Mouse (Mus musculus) gastrocnemius, postnatal 10 days (tissue): Measurements from ENCODE around the gene Hnrnph2. TPM values are rescaled to one million over a fixed set of nuclear protein-coding genes. Genes with fewer than 3 reads are reported as not detected.

Experiments used
- DNase-seq: peaks from one replicate; pipeline ENCODE4 v3.0.0; 2021; ENCODE audit warnings: mixed read lengths
- long read RNA-seq, 2 experiments: library from polyadenylated mRNA; stranded (forward); transcript quantifications; one replicate each; pipeline ENCODE4 v2.0.0; 2021
- total RNA-seq, 2 experiments: library from RNA; stranded (reverse); gene quantifications; 2 replicates each; pipeline ENCODE4 v1.2.3; 2021

Hnrnph2 gene
- 10 to 100 TPM; 59.1 to 65.2 TPM for total RNA-seq
- long read RNA-seq, experiment 1, transcript Hnrnph2-203 (3 exons, 2,426 nt): minor isoform, 42 of 95 reads
- long read RNA-seq, experiment 1, transcript Hnrnph2-202 (4 exons, 2,364 nt): major isoform, 45 of 95 reads
- long read RNA-seq, experiment 1, partial matches to known transcripts: 6 of 95 reads
- long read RNA-seq, experiment 1, other reads (novel, unspliced or antisense): 1 of 95 reads
- long read RNA-seq, experiment 2, transcript Hnrnph2-202 (4 exons, 2,364 nt): major isoform, 48 of 78 reads
- long read RNA-seq, experiment 2, transcript Hnrnph2-203 (3 exons, 2,426 nt): minor isoform, 29 of 78 reads
- long read RNA-seq, experiment 2, partial matches to known transcripts: 0 of 78 reads
- long read RNA-seq, experiment 2, other reads (novel, unspliced or antisense): 1 of 78 reads

DNA sequence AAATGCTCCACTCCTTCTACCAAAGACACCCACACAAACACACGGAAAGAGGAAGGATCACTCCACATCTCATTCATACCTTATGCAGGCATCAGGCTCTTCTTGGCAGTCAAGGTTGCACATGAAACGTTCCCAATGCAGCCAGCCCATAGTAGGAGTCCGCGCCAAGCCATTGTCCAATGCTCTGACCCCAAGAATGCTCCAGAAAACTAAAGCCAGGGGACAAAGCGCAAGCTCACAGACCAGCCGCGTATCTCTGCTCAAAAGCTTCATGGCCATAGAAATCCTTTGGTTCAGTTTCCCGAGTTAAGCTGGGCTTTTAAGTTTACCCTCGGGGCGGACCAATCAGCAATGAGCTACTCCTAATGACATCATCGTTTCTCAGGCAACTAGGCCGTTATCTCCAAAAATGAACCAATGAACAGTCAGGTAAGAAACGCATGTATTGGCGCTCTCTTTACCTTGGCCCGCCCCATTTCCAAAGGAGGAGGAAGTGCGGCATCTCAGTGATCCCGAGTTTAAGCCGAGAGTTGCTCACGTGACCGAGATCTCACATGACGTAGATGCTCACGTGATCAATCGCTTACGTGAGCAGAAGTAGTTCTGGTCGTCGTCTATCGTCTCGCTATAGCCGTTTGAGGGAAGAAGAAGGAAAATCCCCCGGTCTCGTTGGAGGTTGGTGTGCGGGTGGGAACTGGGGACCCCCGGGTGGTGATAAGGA lies at the start of gene Hnrnph2, which contains the start of gene Gla:
TSS of gene Hnrnph2 (plus strand) at position 521 of the 721 bp plus-strand sequence.
TSS of gene Gla (minus strand) at position 467 of the 721 bp plus-strand sequence.
- peak; percentile 77 for DNase-seq

DNA sequence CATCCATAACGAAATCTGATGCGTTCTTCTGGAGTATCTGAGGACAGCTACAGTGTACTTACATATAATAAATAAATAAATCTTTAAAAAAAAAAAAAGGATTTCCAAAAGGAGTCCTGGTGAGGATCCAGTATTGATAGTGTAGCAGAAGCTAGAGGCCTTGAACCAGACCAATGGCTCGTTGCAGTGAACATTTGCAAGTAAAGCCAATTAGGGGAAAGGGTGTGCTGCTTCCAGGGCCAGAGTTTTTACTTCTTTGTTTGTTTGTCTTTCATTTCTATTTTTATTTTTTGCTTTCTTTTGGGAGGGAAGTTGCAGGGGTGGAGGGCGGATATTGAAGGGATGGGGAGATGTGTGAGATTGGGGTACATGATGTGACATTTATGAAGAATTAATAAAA lies 47.7 kb upstream of the Hnrnph2 start:
- DNase-seq: no peak

DNA sequence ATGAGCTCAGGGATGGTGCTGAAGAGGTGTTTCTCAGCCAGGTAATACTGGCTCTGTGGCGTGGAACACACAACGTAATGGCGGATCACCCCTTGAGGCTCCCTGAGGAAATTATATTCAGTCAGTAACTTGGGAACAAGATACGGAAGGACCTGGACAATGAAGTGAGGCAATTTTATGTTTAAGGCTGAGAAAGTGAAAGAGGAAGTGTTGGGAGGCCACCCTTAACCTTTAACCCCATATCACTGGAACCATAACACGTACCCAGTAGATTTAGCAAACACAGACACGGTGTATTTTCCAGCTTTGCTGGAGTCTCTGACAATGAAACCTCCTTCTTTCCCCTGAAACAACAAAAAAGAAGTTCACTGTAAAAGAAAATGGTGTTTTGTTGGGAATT lies 46.6 kb upstream of the Hnrnph2 start:
- DNase-seq: no peak

DNA sequence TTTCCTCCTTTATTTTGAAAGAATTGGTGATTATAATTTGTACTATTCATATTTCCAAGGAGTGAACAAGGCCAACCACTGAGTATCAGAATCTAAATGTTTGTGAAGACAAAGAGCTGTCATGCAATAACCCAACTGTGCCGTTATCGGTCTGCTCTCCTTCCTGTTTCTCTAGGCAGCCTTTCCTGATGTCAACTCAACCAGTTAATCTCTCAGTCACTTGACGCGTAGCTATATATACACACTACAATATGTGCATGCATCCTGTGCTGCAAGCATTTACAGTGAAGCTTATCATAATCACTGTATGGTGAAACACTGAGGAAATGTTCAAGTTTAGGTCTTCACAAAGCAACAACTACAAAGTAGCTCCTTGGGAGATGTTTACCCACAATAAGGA lies 36.7 kb upstream of the Hnrnph2 start:
- DNase-seq: no peak

DNA sequence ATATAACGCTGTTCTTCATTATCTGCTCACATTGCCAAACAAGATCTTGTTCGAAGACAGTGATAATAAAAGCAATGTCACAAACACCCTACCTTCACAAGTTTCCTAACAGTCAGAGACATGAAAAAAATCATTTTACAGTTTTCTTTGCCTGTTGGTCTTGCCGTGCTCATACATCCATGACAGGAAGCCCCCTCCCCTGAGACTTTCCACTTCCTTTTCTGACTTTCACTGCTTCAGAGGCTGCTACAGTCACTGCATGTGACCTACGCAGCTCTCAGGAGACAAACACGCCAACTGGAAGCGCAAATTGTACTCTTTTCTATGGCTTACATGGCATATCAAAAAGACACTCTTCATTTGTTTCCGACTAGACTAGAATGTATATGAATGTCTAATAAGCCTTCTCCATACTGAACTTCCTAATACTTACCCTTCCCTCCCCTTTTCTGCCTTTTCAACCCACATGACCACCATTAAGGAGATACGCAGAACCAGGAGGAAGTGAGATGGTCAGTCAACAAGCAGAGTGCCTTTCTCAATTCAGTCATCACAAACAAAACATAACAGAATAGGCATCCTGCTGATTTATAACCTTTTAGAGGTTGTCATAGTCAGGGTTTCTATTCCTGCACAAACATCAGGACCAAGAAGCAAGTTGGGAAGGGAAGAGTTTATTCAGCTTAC lies 34.3 kb upstream of the Hnrnph2 start:
- DNase-seq: no peak

DNA sequence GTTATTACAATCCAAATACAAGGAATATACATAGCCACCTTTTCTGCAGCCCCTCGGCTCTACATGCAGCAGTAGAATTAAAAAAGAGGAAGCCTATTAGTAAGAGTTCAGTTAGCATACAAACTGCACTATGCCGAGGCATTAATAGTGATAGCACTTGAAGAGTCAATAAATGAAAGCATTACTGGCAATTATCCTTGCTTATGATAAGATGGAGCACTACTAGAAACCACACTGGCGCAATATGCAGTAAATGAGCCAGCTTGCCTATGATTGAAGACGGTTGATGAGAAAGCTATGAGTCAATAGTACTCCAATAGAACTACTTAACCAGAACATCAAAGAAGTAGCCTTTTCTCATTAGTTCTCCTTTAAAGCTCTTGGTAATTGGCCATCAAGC lies 23.1 kb upstream of the Hnrnph2 start:
- no peak for DNase-seq

DNA sequence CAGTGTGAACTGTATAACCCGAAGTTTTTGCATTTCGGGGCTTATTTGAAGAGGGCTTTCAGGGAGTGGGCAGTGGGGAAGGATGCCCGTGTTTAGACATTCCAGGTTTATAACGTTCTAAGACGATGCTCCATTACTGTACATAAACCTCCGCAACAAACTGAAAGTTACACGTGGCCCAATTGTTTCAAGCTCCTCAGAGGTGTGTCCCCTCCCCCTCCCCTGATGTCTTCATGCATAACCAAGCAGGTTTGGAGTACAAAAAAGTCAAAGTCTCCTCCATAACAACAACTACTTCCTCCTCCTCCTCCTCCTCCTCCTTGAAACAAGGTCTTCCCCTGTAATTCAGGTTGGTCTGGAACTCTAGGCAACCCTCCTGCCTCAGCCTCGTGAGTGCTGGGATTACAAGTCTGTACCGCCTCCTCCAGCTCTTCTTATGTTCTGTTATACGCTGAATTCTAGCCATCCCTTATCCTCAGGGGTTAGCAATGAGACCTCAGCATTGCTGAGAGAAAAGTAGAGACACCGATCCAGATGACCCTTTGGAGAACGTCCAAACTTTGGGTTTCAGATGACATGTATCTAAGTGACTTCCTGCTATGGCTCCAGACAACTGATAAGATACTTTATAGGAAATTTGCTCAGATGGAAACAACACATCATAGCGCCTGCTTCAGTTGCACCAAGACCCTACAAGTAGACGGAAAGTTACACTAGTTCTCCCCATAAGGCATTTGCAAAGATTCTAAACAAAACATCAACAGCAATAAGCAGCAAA lies 20.3 kb upstream of the Hnrnph2 start:
- DNase-seq: no peak

DNA sequence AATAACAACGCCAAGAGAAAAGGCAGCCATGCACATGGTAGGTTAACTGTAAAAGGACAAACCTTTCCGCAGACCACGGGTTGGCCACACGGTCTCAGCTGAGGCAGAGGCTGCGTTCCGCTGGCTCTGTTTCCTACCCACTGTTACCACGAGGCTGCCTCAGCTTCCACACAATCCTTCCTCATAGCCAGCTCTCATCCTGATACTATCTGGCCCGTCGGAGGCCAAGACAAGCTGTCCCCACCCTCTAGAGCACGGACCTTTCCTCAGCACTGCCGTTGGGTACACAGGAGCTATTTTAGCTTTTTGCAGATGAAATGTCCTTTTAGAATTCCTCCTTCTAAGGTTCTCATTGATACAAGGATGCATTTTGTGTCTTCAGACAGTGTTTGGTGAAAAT lies 18.7 kb upstream of the Hnrnph2 start:
- no peak for DNase-seq

DNA sequence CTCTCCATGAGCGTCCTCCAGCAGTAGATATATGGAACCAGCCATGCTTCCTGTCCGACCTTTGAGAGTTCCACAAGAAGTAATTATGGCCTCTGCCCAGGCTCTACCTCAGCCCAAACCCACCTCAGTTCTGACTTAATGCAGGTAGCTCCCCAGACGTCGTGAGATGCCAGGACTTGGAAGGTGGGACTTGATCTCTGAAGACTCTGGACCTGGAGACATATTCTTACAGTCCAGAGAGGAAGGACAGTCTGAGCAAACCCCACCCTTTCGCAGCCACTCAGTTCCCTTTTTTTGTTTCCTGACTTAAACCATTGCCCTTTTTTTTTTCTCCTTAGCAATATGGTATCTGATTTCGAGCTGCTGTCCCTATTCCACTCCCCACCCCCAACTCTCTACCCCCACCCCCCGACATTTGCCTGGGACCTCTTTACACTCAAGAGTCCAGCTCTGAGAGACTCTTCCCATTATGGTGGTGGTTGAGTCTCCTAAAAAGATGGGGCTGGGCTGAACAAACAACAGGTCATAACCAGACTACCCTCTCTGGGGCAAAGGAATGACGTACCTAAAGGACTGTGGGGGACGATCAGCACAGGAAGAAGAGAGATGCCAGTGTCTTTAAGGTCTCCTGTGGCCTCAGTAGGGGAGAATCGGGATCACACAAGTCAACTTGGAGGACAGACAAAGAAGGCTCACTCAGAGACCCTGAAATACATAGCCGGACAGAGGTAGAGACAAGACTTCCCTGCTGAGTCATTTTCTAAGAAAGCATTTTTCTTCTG lies 17.9 kb upstream of the Hnrnph2 start, which contains the start of gene Btk:
TSS of gene Btk (minus strand) at position 683 of the 782 bp plus-strand sequence.
- DNase-seq: no peak

DNA sequence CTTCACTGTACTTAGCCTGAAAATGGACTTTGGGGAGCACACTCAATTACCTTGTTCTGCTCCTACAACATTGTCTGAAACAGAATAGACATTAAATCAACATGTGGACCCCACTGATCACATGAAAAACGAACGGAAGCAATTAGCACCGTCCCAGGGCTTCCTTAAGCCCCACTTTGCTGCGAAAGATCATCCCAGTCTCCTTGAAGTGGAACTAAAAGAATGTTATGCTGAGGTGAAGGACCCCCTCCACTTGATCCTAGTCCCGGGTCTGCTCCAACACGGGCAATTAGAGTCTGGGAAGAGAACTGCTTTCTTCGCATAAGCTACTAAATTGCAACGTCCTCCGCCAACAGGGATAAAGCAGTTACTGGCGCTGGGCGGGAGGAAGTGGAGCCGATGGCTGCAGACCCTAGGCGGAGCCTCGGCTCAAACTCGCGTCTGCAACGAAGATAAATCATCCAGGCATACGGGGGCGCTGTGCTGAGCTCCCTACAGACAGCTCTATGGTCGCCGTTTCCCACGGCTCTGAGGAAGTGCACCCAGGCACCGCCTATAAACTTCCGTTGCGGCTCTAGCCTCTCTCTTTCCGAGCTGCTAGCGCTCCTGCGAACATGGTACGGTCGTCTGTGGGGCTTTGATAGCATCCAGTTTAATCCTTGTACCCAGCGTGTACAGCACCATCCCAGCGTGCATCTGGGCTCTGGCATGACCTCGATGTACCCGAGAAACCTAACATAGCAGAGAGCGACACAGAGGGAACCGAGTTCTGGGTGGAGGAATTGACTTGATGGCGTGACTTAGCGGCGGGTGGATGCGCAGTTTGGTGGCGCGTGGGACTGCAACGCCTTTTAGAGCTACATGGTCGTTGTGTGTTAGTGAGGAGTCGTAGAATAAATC lies 15.6 kb upstream of the Hnrnph2 start, which contains the start of gene Rpl36a:
TSS of gene Rpl36a (plus strand) at position 552 of the 900 bp plus-strand sequence.
- DNase-seq: peak; percentile 80

DNA sequence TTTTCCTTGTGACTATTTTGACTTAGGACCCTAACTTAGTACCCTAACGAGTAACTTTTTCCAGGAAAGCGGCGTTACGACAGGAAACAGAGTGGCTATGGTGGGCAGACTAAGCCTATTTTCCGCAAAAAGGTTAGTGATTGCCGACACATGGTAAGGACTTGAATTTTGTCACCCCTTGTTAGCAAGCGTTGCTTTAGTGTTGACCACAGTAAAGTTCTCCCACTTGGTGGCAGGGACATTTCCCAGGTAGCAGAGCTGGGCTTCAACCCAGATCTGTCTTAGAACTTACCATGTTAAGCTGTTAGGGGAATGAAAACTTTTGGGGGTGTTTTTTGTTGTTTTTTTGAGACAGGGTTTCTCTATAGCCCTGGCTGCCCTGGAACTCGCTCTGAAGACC lies 14.5 kb upstream of the Hnrnph2 start:
- DNase-seq: no peak

DNA sequence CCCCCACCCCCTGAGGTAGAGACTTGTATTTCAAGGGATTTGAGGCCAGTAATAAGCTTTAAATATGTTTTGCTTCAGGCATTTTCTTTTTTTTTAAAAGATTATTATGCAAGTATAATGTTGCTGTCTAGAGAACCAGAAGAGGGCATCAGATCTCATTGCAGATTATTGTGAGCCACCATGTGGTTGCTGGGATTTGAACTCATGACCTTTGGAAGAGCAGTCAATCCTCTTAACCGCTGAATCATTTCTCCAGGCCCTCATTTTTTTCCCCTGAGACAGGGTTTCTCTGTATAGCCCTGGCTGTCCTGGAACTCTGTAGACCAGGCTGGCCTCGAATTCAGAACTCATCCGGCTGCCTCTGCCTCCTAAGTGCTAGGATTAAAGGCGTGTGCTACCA lies 12.7 kb upstream of the Hnrnph2 start:
- DNase-seq: no peak

DNA sequence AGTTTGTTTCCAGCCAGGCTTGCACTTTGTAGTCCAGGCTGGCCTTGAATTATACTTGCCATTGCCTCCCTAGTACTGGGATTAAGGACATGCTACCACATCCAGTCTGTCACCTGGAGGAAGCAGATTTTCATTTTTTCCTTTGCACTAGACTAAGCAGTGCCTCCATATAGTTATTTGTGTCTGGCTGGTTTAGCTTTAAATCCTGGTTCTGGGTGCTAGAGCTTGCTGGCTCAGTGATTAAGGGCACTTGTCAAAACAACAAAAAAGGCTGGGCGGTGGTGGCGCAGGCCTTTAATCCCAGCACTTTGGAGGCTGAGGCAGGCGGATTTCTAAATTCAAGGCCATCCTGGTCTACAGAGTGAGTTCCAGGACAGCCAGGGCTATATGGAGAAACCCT lies 12.0 kb upstream of the Hnrnph2 start:
- no peak for DNase-seq

DNA sequence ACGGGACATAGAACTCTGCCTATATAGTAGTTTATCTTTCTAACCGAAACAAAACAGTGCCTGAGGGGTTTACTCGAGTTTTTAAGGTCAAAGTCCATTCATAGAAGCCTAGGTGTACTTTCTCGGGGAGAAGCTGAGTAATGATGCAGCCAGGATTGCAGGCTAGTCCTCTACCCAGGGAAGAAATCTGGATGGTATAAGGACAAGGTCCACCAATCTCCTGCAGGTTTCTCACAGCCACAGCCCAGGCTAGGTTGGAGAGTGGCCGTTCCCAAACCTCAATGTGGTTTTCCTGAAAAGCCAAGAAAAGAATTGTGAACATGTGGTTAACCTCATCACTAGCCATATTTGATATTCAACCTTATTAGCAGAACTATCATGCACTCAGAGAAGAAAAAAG lies 11.1 kb upstream of the Hnrnph2 start:
- no peak for DNase-seq

DNA sequence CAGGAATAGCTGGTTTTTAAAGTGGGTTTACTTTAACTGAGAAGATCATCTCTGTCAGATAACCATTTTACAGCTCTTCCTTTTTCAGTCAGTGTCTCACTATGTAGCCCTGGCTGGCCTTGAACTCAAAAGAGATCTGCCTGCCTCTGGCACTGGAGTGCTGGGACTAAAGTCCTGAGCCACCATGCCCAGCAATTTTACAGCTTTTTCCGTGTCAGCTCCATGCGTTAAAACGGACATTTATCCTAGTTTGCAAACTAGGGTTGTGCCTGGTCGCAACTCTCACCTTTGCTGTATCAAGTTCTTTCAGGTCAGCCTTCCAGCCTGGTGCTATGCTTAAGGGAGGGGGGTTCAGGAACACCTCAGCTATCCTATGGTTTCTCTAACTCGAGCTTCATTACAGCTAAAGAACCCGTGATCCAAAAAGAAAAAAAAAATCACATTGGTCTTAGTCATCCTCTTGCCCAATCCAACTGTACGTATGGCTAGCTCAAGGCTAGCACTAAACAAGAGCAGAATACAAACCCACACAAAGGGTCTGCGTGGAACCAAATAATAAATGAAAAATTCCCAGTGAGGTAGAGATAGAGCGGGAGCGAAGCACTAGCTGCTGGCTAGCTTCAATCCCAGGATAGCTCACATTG lies 935 bp upstream of the Hnrnph2 start:
- no peak for DNase-seq

DNA sequence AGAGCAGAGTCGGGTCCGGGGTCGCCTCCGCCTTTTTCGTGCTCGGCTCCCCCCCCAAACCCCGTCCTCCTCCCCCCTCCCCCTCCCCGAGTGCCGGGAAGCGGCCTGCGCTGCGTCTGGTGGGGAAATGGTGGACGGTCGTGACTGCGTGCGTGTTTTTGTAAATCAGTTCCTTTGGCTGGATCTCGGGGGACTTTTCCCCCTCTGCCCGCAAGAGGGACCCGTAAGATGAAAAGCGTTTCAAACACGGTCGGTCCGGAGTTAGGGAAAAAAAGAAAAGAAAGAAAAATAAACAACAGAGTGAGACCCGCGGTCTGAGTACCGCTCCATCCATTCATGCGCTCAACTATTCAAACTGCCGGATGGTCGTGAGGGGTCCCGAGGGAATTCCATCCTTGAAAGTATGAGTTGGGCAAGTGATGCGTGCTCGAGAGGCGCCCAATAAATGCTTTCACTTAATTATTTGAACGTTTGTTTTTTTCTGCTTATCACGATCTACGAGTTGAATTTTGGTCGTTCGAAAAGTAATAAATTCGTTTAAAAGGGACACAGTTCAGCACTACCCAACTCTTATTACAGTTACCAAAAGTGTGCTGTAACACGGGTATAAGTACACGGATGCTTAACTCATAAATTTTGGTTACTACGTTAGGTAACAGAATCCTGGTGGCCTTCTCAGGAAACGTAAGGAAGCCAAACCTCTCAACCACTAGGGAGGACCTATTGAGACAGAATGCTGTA lies 571 bp downstream of the Hnrnph2 start:
- no peak for DNase-seq

DNA sequence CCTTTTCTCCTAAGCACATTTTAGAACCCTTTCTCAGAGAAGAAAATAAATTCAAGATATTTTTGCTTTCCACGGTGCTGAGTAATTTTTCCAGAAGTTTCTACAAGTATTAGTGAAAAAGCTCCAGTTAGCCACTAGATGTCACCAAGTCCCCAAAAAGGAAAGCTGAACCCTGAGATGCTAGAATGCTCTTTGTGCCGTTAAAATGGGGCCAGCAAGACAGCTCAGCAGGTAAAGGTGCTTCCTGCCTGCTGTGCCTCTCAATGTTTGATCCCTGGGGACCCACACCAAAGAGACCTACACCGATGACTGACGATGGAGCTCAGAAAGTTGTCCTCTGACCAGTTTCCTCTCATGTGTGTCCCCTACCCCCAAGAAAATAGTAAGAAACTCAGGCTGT lies 8.5 kb downstream of the Hnrnph2 start:
- no peak for DNase-seq

DNA sequence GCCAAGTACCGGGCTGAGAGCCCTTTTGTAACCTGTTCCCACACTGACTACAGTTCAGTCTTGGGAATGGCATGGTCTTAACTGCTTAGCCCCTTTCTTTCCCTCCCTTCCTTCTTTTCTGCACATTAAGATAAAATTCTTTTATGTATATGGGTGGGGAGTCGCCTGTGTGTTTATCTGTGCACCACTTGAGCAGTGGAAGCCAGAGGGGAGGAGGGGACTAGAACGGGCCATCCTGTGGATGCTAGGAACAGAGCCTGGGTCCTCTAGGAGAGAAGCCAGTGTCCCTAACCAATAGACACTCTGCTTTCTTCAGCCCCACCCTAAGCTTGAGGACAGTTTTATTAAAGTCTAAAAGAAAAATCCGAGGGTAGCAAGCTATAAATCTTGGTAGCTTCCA lies 10.0 kb downstream of the Hnrnph2 start:
- no peak for DNase-seq
